Comparison of ENCODE assay signal across 8 mouse cellular contexts in the genomic region with DNA sequence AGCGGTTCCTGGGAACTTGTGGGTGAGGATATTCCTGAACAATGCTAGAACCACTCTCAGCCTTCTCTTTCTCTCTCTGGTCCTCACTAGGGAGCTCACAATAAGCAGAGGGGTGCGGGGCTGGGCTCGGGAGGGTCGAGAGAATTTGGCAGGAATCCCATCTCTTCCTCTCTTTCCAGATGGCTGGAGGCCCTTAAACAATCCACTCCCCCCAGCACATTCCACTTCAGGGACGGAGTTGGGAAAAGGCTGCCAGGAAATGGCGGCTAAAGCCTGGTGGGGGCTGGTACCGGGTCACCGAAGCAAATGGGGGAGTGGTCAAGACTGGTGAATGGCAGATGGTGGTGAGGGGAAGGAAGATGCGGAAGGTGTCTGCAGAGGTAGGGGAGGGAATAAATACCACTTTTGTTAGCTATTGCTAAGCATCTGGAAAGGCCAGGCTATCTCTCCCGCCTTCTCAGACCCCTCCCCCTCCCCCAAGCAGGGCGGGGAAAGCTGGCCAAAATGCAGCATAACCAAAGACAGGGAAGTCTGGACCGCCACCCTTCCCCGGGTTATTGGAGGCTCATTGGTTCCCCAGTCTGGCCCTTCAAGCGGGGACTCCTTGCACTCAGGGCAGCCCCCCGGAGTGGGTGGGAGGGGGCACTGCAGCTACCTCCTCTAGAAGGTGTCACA. TPM values are rescaled to one million over a fixed set of nuclear protein-coding genes. Genes with fewer than 3 reads are reported as not detected.
A peak's percentile ranks its signal among the peaks of the same experiment; 100 is the strongest.
DNase-seq lines count a peak whose midpoint lies in the region; ATAC-seq and TF ChIP-seq lines count a peak whose summit lies in the region.

No protein-coding gene starts in this region.

- no peak for TF ChIP-seq CTCF in hindbrain, postnatal 0 days (IDR thresholded peaks at IDR 0.05; ENCODE audit: low read depth)
- TF ChIP-seq CTCF in midbrain, postnatal 0 days (IDR thresholded peaks at IDR 0.05), result no peak

- peak; percentile 92 for ATAC-seq in hindbrain, postnatal 0 days
- ATAC-seq in liver, embryonic 11.5 days (replicated peaks; ENCODE audit: low FRiP score), result peak; percentile 73
- ATAC-seq in midbrain, postnatal 0 days (ENCODE audit: low FRiP score), result peak; percentile 77

- peak overlapping the region; percentile 29 for H3K4me3 ChIP-seq in hindbrain, postnatal 0 days (ENCODE audit: low read length)
- H3K4me3 ChIP-seq in liver, embryonic 11.5 days (ENCODE audit: low read depth, low read length), result peak overlapping the region; percentile 41
- peak overlapping the region; percentile 25 for H3K4me3 ChIP-seq in midbrain, postnatal 0 days (ENCODE audit: low read depth, low read length)

- H3K36me3 ChIP-seq in hindbrain, postnatal 0 days (ENCODE audit: insufficient read depth, low read length), result no peaks in the 10 kb centered on the region
- H3K36me3 ChIP-seq in liver, embryonic 11.5 days (ENCODE audit: control insufficient read depth, insufficient read depth, low read length), result no peaks in the 10 kb centered on the region
- no peaks in the 10 kb centered on the region for H3K36me3 ChIP-seq in midbrain, postnatal 0 days (ENCODE audit: insufficient read depth, low read length)

- H3K4me1 ChIP-seq in hindbrain, postnatal 0 days (ENCODE audit: insufficient read depth, low read length), result no peaks in the 10 kb centered on the region
- H3K4me1 ChIP-seq in liver, embryonic 11.5 days (replicated peaks; ENCODE audit: control insufficient read depth, insufficient read depth, low read length), result 0 out of 2 replicates have a peak, but pooled peaks cover 2% of the 10 kb centered on the region
- H3K4me1 ChIP-seq in midbrain, postnatal 0 days (ENCODE audit: insufficient read depth, low read length), result no peaks in the 10 kb centered on the region

- 28% methylated on average over 15 of the region's 15 CpGs for WGBS in hindbrain, postnatal 0 days
- 11% methylated on average over 15 of the region's 15 CpGs for WGBS in liver, embryonic 11.5 days
- 24% methylated on average over 14 of the region's 15 CpGs for WGBS in midbrain, postnatal 0 days

- peak overlapping the region; percentile 38; the same call in 1 of the 2 replicates for H3K9ac ChIP-seq in hindbrain, postnatal 0 days (replicated peaks; ENCODE audit: low read length)
- H3K9ac ChIP-seq in liver, embryonic 11.5 days (ENCODE audit: low read depth, low read length), result peak overlapping the region; percentile 57
- no peak overlapping the region for H3K9ac ChIP-seq in midbrain, postnatal 0 days (replicated peaks; ENCODE audit: low read length, poor library complexity, severe bottlenecking)

- no peaks in the 10 kb centered on the region for H3K9me3 ChIP-seq in hindbrain, postnatal 0 days (ENCODE audit: low read length)
- H3K9me3 ChIP-seq in liver, embryonic 11.5 days (ENCODE audit: control insufficient read depth, low read length), result no peaks in the 10 kb centered on the region
- H3K9me3 ChIP-seq in midbrain, postnatal 0 days (ENCODE audit: low read length), result no peaks in the 10 kb centered on the region

- DNase-seq in urinary bladder, adult 18-20 months (ENCODE audit: low spot score in 2 of 2), result peak; percentile 13 to 33
- no peak for DNase-seq in urinary bladder, postnatal 10 days (ENCODE audit: low spot score)
- peak; percentile 79 for DNase-seq in embryo, embryonic 10.5 days (ENCODE audit: low spot score)
- peak; percentile 42 for DNase-seq in gastrocnemius, postnatal 25 days
- DNase-seq in hindbrain, postnatal 0 days (ENCODE audit: low spot score), result peak; percentile 70
- peak; percentile 58 for DNase-seq in liver, embryonic 11.5 days (ENCODE audit: low spot score)
- DNase-seq in midbrain, postnatal 0 days (ENCODE audit: low spot score), result peak; percentile 68
- DNase-seq in testis, postnatal 10 days (ENCODE audit: low spot score), result peak; percentile 66

- peak overlapping the region; percentile 69 for H3K27ac ChIP-seq in hindbrain, postnatal 0 days
- peak overlapping the region; percentile 81 for H3K27ac ChIP-seq in liver, embryonic 11.5 days (ENCODE audit: low read depth, low read length)
- H3K27ac ChIP-seq in midbrain, postnatal 0 days (ENCODE audit: low read depth, low read length), result peak overlapping the region; percentile 62; the same call in 1 of the 2 replicates

- peak overlapping the region; percentile 54 for H3K4me2 ChIP-seq in hindbrain, postnatal 0 days (ENCODE audit: low read depth, low read length)
- peak overlapping the region; percentile 62 for H3K4me2 ChIP-seq in liver, embryonic 11.5 days
- peak overlapping the region; percentile 48 for H3K4me2 ChIP-seq in midbrain, postnatal 0 days (ENCODE audit: low read depth, low read length, poor library complexity, severe bottlenecking)

- H3K27me3 ChIP-seq in hindbrain, postnatal 0 days (ENCODE audit: insufficient read depth, low read length), result no peaks in the 10 kb centered on the region
- no peaks in the 10 kb centered on the region for H3K27me3 ChIP-seq in liver, embryonic 11.5 days (replicated peaks; ENCODE audit: control insufficient read depth, insufficient read depth, low read length)
- no peaks in the 10 kb centered on the region for H3K27me3 ChIP-seq in midbrain, postnatal 0 days (ENCODE audit: insufficient read depth, low read length)

RNA-seq across cellular contexts. Expression of a gene that starts 11.4 kb away (rescaled TPM):
- total RNA-seq in gastrocnemius, postnatal 25 days (2021), result 10 to 100 TPM; 47.6 to 49.5 TPM
- total RNA-seq in hindbrain, postnatal 0 days (2014; rRNA removed), result 35.9 and 39.5 TPM in 2 replicates
- 131 and 134 TPM in 2 replicates for polyA plus RNA-seq in hindbrain, postnatal 0 days (2015; fragmentation: Nextera tagmentation; extraction: Ambion mirVana)
- 134 and 153 TPM in 2 replicates for polyA plus RNA-seq in liver, embryonic 11.5 days (2014; fragmentation: Nextera tagmentation; extraction: Ambion mirVana)
- 42.4 and 48.6 TPM in 2 replicates for total RNA-seq in midbrain, postnatal 0 days (2014; rRNA removed)
- polyA plus RNA-seq in midbrain, postnatal 0 days (2015; fragmentation: Nextera tagmentation; extraction: Ambion mirVana), result 109 and 116 TPM in 2 replicates

RNA-seq across cellular contexts. Expression of a gene that starts 11.5 kb away (rescaled TPM):
- total RNA-seq in gastrocnemius, postnatal 25 days (2021), result 1 to 10 TPM; 1.4 to 2.1 TPM
- 3.9 and 6.0 TPM in 2 replicates for total RNA-seq in hindbrain, postnatal 0 days (2014; rRNA removed)
- 4.8 TPM in 2 replicates for polyA plus RNA-seq in hindbrain, postnatal 0 days (2015; fragmentation: Nextera tagmentation; extraction: Ambion mirVana)
- polyA plus RNA-seq in liver, embryonic 11.5 days (2014; fragmentation: Nextera tagmentation; extraction: Ambion mirVana), result 8.4 and 8.9 TPM in 2 replicates
- total RNA-seq in midbrain, postnatal 0 days (2014; rRNA removed), result 5.0 and 7.6 TPM in 2 replicates
- 4.6 and 5.1 TPM in 2 replicates for polyA plus RNA-seq in midbrain, postnatal 0 days (2015; fragmentation: Nextera tagmentation; extraction: Ambion mirVana)

RNA-seq across cellular contexts. Expression of a gene that starts 27.0 kb away (rescaled TPM):
- 100 to 1,000 TPM in 1 of 2 experiments, 10 to 100 TPM in 1; 87.8 to 120 TPM for total RNA-seq in gastrocnemius, postnatal 25 days (2021)
- 166 and 269 TPM in 2 replicates for total RNA-seq in hindbrain, postnatal 0 days (2014; rRNA removed)
- 202 and 203 TPM in 2 replicates for polyA plus RNA-seq in hindbrain, postnatal 0 days (2015; fragmentation: Nextera tagmentation; extraction: Ambion mirVana)
- 539 and 608 TPM in 2 replicates for polyA plus RNA-seq in liver, embryonic 11.5 days (2014; fragmentation: Nextera tagmentation; extraction: Ambion mirVana)
- total RNA-seq in midbrain, postnatal 0 days (2014; rRNA removed), result 299 and 311 TPM in 2 replicates
- 156 and 169 TPM in 2 replicates for polyA plus RNA-seq in midbrain, postnatal 0 days (2015; fragmentation: Nextera tagmentation; extraction: Ambion mirVana)

RNA-seq across cellular contexts. Expression of a gene that starts 29.1 kb away (rescaled TPM):
- under 1 TPM; 0.59 to 0.67 TPM for total RNA-seq in gastrocnemius, postnatal 25 days (2021)
- 0.18 and 0.89 TPM in 2 replicates for total RNA-seq in hindbrain, postnatal 0 days (2014; rRNA removed)
- polyA plus RNA-seq in hindbrain, postnatal 0 days (2015; fragmentation: Nextera tagmentation; extraction: Ambion mirVana), result 0.44 and 0.76 TPM in 2 replicates
- 40.2 and 43.5 TPM in 2 replicates for polyA plus RNA-seq in liver, embryonic 11.5 days (2014; fragmentation: Nextera tagmentation; extraction: Ambion mirVana)
- total RNA-seq in midbrain, postnatal 0 days (2014; rRNA removed), result 0.27 and 0.52 TPM in 2 replicates
- polyA plus RNA-seq in midbrain, postnatal 0 days (2015; fragmentation: Nextera tagmentation; extraction: Ambion mirVana), result 0.48 and 0.56 TPM in 2 replicates
